Mouse (Mus musculus) heart, embryonic 11.5 days (tissue): ENCODE results near the gene Gngt1. TPM values are rescaled to one million over a fixed set of nuclear protein-coding genes. Genes with fewer than 3 reads are reported as not detected.

Experiments
- ATAC-seq: fragments of 200-750 bp; cut with Nextera tagmentation; replicated peaks from 2 replicates; pipeline ENCODE4 v1.8.0; 2017; ENCODE audit warnings: moderate library complexity; ENCODE audit not compliant: insufficient number of reproducible peaks, low FRiP score, low TSS enrichment
- H3K27ac ChIP-seq: fragments of 300-500 bp; sonication (generic); 2 replicates; pipeline ENCODE4 v1.5.1; 2014; ENCODE audit warnings: mild to moderate bottlenecking, low read depth, low read length
- H3K27me3 ChIP-seq: fragments of 300-500 bp; sonication (generic); 2 replicates; pipeline ENCODE4 v1.6.1; 2014; ENCODE audit warnings: mild to moderate bottlenecking, low read length, mixed read lengths; ENCODE audit not compliant: control insufficient read depth, insufficient read depth
- H3K36me3 ChIP-seq: fragments of 300-500 bp; sonication (generic); 2 replicates; pipeline ENCODE4 v1.6.1; 2014; ENCODE audit warnings: mild to moderate bottlenecking, low read length, moderate library complexity, mixed read lengths; ENCODE audit not compliant: control insufficient read depth, insufficient read depth
- H3K4me1 ChIP-seq: fragments of 300-500 bp; sonication (generic); 2 replicates; pipeline ENCODE4 v1.6.1; 2014; ENCODE audit warnings: low read length; ENCODE audit not compliant: control insufficient read depth, insufficient read depth
- H3K4me2 ChIP-seq: fragments of 300-500 bp; sonication (generic); 2 replicates; pipeline ENCODE4 v1.6.1; 2014; ENCODE audit warnings: mild to moderate bottlenecking, moderate library complexity
- H3K4me3 ChIP-seq: fragments of 300-500 bp; sonication (generic); 2 replicates; pipeline ENCODE4 v1.5.1; 2014; ENCODE audit warnings: low read depth, low read length
- H3K9ac ChIP-seq: fragments of 300-500 bp; sonication (generic); 2 replicates; pipeline ENCODE4 v1.6.1; 2014; ENCODE audit warnings: mild to moderate bottlenecking, low read depth, low read length, moderate library complexity
- H3K9me3 ChIP-seq: fragments of 300-500 bp; sonication (generic); replicated peaks from 2 replicates; pipeline ENCODE4 v1.6.1; 2016; ENCODE audit warnings: low read length; ENCODE audit not compliant: control insufficient read depth
- WGBS: fragments of 180-500 bp; shearing (Covaris S2); extraction: QIAGEN DNeasy Blood & Tissue Kit; methylation state at CpG from one replicate; pipeline ENCODE4 v1.1.7; 2014; ENCODE audit not compliant: insufficient replicate concordance; 5-methylcytosine and 5-hydroxymethylcytosine counted together
- polyA plus RNA-seq: library from polyadenylated mRNA; unstranded; fragments of >200 nt; fragmentation: Nextera tagmentation; extraction: Ambion mirVana; gene quantifications from 2 replicates; pipeline ENCODE4 v1.2.1, GENCODE M21; 2014

Gngt1 gene
- polyA plus RNA-seq: not detected in 2 replicates

GRCm38 (mm10) chr6:3993492-3993891 lies at the start of gene Gngt1:
Gene Gngt1, plus strand, starts transcription at chr6:3993792.
- no peak for ATAC-seq
- no peak within 1 kb of the TSS for H3K27ac ChIP-seq

GRCm38 (mm10) chr6:3954969-3955368 lies 38.6 kb upstream of the Gngt1 start:
- Histone ChIP-seq H3K4me2 (no peak overlapping the region), H3K9me3 (no peaks in the 10 kb centered on the region), H3K4me1 (no peaks in the 10 kb centered on the region), H3K9ac (no peak overlapping the region), H3K27ac (no peak overlapping the region), H3K4me3 (no peak overlapping the region), H3K27me3 (no peaks in the 10 kb centered on the region), H3K36me3 (no peaks in the 10 kb centered on the region)
- ATAC-seq: no peak
- WGBS: 53% methylated on average over 4 of the region's 4 CpGs

More at GRCm38 (mm10) chr6:3993492-3993891, at the start of gene Gngt1:
- no peak within 1 kb of the TSS for H3K4me2 ChIP-seq
- no peaks in the 10 kb centered on the region for H3K36me3 ChIP-seq
- H3K9me3 ChIP-seq: no peaks in the 10 kb centered on the region
- H3K4me3 ChIP-seq: no peak within 1 kb of the TSS
- H3K9ac ChIP-seq: no peak within 1 kb of the TSS
- H3K27me3 ChIP-seq: no peaks in the 10 kb centered on the region
- WGBS: 82% methylated on average over 6 of the region's 6 CpGs
- H3K4me1 ChIP-seq: no peaks in the 10 kb centered on the region

- no peak; the same call in 1 of the 2 replicates for ATAC-seq
- Histone ChIP-seq H3K4me3 (peak overlapping the region; percentile 45), H3K36me3 (no peaks in the 10 kb centered on the region), H3K27me3 (no peaks in the 10 kb centered on the region), H3K4me1 (no peaks in the 10 kb centered on the region; the same call in 1 of the 2 replicates), H3K27ac (no peak overlapping the region), H3K9ac (peak overlapping the region; percentile 49), H3K4me2 (peak overlapping the region; percentile 76), H3K9me3 (no peaks in the 10 kb centered on the region)
- 10% methylated on average over 31 of the region's 31 CpGs for WGBS
Observed at GRCm38 (mm10) chr6:3967676-3968626, 25.6 kb upstream of the Gngt1 start.

GRCm38 (mm10) chr6:3973679-3974078 lies 19.9 kb upstream of the Gngt1 start:
- Histone ChIP-seq H3K4me3 (no peak overlapping the region), H3K9me3 (no peaks in the 10 kb centered on the region), H3K27me3 (no peaks in the 10 kb centered on the region), H3K36me3 (no peaks in the 10 kb centered on the region), H3K4me2 (no peak overlapping the region), H3K27ac (no peak overlapping the region), H3K4me1 (no peaks in the 10 kb centered on the region), H3K9ac (no peak overlapping the region)
- ATAC-seq: no peak
- WGBS: 62% methylated on average over 1 of the region's 1 CpGs

- Histone ChIP-seq H3K4me3 (no peak overlapping the region), H3K4me1 (no peaks in the 10 kb centered on the region), H3K9ac (no peak overlapping the region), H3K27me3 (no peaks in the 10 kb centered on the region), H3K27ac (no peak overlapping the region), H3K4me2 (no peak overlapping the region), H3K36me3 (no peaks in the 10 kb centered on the region), H3K9me3 (no peaks in the 10 kb centered on the region)
- ATAC-seq: no peak
- 86% methylated on average over 5 of the region's 5 CpGs for WGBS
Observed at GRCm38 (mm10) chr6:3982661-3983284, 10.8 kb upstream of the Gngt1 start.

- H3K27ac ChIP-seq: no peak within 1 kb of the TSS
- no peaks in the 10 kb centered on the region for H3K4me1 ChIP-seq
- no peak for ATAC-seq
- H3K4me3 ChIP-seq: no peak within 1 kb of the TSS
- no peak within 1 kb of the TSS for H3K9ac ChIP-seq
- 78% methylated on average over 3 of the region's 3 CpGs for WGBS
- H3K4me2 ChIP-seq: no peak within 1 kb of the TSS
- no peaks in the 10 kb centered on the region for H3K36me3 ChIP-seq
- H3K27me3 ChIP-seq: no peaks in the 10 kb centered on the region
- H3K9me3 ChIP-seq: no peaks in the 10 kb centered on the region
Observed at GRCm38 (mm10) chr6:3988750-3989149, 4.8 kb upstream of the Gngt1 start, which contains the start of gene Tfpi2. Gene Tfpi2, minus strand, starts transcription at chr6:3988919.

- H3K9ac ChIP-seq: no peak overlapping the region
- ATAC-seq: no peak
- H3K4me2 ChIP-seq: no peak overlapping the region
- no peaks in the 10 kb centered on the region for H3K36me3 ChIP-seq
- H3K27ac ChIP-seq: no peak overlapping the region
- H3K4me3 ChIP-seq: no peak overlapping the region
- H3K27me3 ChIP-seq: no peaks in the 10 kb centered on the region
- 69% methylated on average over 4 of the region's 4 CpGs for WGBS
- H3K9me3 ChIP-seq: no peaks in the 10 kb centered on the region
- no peaks in the 10 kb centered on the region for H3K4me1 ChIP-seq
Observed at GRCm38 (mm10) chr6:3998089-3998488, 4.5 kb downstream of the Gngt1 start.

GRCm38 (mm10) chr6:3999296-3999695 lies 5.7 kb downstream of the Gngt1 start:
- Histone ChIP-seq H3K9me3 (no peaks in the 10 kb centered on the region), H3K4me2 (no peak overlapping the region), H3K4me1 (no peaks in the 10 kb centered on the region), H3K27me3 (no peaks in the 10 kb centered on the region), H3K27ac (no peak overlapping the region), H3K4me3 (no peak overlapping the region), H3K36me3 (no peaks in the 10 kb centered on the region), H3K9ac (no peak overlapping the region)
- 58% methylated on average over 6 of the region's 6 CpGs for WGBS
- no peak for ATAC-seq
